Mouse (Mus musculus): ENCODE measurements around the gene Tdrd1.

Tdrd1 gene

GRCm38 (mm10) chr19:56913761-56914160, 87.8 kb downstream of the Tdrd1 start:
- DNase-seq (ENCODE audit: low read depth), result no peak

- no peak for DNase-seq (ENCODE audit: low read depth)
Measured at GRCm38 (mm10) chr19:56914658-56915057, 88.6 kb downstream of the Tdrd1 start.

- DNase-seq (ENCODE audit: low read depth), result no peak
Measured at GRCm38 (mm10) chr19:56915084-56915483, 89.1 kb downstream of the Tdrd1 start.

All from naive thymus-derived CD4-positive, alpha-beta T cell, adult 2 months (primary cell).